Mouse (Mus musculus): Measurements from ENCODE around the gene Mmp8.

The Mmp8 gene

DNA sequence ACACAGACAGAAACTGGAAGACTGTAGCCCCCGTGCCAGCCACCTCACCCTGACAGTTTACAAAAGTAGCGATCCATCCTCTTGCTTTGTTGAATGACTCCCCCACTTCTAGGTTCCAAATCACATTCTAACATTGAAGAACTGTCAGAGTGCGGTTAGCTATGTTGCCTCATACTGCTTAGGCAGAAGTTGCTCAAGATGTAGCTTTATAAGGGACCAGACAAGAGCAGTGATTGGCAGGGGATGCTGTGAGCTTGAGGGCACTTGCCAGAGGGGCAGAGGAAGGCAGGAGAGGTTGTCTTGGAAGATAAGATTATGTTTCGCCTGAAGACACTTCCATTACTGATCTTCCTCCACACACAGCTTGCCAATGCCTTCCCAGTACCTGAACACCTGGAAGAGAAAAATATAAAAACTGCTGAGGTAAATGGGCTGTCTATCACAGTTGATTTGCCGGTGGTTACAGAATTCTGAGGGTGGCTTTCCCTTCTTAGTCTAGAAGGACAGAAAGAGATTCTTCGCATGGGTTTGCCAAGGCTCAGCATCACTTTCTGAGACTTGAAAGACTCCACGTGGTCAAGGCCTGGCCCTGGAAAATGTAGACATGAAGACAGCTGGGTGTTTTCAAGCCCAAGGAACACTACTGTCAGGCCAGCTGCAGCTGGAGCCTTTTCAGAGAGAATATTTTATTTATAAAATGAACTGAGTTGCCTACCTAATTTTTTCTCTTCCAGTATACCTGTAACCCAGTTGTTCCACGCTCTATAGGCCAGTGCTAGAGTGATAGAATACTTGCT, at the start of gene Mmp8:
Gene Mmp8 (plus strand): TSS at position 236 of the 797 bp plus-strand sequence.
- DNase-seq (ENCODE audit: low spot score) = no peak

DNA sequence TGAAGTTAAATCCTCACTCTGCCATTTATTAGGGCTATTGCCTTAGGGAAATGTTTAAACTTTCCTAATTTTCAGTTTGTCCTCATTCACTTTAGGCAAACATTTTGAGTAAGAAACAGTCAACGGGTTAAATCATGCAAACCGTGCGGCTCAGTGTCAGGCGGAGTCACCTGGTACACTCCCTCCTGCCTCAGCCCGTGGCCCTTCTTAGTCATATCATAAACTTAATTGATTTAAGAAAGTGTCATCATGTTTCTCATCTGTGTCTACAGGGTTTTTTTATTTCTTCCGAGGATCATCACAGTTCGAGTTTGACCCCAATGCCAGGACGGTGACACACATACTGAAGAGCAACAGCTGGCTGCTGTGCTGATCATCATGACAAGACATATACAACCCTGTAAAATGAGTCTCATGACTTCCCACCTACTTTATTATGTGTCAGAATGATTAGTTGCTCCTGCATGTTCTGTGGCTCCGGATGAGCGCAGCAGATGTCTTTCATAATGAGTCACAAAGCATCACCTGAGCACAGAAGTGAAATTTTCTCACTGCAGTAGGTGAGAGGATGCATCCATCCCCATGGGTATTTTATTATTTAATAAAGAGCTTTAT, 48.5 kb upstream of the Mmp8 start:
- no peak for DNase-seq (ENCODE audit: low spot score)

DNA sequence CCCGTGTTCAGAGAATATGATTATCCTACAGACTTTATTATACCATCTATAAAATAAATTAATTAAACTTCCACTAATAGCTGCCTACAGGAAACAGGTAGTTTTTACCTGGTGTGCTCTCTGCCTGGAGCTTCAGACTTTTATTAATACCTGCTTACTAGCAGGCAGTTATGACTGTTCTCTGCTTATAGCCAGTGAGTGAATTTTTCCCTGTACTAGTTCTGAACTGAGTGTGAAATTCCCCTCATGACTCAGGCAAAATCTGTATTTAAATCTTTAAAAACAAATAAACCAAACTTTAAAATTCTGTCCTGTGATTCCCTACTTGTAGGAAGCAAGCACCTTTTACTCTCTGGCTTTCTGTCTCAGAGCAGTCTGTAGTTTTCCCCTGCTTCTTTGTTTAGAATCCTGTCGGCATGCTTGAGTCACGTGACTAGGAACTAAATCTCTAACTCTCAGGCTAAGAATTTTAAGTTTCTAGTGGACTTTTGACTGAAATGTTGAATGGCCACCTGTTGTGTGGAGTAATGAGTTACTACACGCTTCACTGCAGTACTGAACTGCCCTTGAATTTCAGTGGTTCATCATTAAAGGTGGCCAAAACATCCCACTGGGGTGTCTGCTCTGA, 40.2 kb upstream of the Mmp8 start:
- DNase-seq (ENCODE audit: low spot score) = no peak

DNA sequence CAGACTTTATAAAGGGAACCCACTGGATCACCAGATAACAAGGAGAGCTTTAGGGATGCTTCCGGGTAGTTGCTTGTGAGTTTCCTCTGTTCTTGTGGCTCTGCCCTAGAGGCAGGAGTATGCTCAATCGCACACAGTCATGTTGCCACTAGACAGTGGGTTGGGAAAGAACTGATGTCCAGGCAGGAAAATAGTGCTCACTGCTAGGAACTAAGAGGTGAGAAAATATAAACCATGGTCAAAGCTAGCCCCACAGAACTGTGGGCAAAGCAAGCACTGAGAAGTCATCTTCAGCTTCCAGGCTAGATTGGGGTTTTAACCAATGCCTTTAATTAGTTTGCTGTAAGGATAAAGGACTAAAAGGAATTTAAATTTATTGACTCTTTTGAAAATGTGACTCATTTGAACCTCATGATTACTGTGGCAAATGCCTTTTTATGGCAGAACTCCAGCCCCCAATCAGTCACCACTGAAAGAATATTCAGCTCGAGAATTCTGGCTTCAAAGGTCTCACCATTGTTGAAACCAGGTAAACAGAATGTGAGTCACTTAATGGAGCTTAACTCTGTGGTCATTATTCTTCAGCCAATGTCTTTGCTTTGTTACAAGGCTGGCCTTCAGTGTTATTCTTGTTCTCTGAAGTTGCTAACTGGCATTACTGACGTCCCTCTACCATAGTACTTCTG, 31.9 kb upstream of the Mmp8 start:
- no peak for DNase-seq (ENCODE audit: low spot score)

DNA sequence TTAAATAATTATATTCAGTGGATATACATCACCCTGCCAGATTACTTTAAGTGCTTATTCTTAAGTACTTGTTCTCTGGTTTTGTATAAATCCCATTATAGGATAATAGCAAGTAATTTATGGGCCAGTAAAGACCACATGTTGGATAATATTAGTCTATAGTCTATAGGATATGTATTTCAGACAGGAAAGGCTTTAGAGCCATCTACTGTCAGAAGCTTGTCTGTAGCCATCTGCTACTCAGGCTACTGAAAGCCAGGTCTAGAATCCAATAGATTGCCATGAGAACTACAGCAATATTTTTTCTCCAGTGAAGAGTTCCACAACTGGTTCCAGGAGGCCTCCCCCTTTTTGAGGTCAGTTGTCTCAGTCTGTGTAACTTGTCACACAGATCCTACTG, 15.5 kb upstream of the Mmp8 start:
- no peak for DNase-seq (ENCODE audit: low spot score)

DNA sequence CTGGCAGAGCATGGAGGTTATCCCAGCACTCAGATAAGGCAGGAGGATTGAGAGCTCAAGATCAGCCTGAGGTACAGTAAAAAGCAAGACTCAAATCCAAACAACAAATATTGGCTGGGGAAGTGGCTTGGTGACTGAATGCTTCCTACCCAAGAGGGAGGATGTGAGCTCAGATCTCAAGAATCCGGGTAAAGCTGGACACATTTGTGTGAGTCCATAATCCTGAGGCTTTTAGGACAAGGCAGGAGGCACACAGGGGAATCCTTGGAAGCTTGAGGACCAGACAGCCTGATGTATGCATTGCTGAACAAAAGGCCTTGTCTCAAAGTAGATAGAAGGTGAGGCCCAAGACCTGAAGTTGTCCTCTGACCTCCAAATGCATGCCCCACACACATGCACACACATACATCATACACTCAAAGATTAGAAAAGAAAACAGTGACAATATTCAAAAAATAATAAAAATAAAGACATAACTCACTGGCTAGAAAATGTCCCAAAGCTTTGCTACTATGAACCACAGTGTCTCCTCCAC, 13.3 kb upstream of the Mmp8 start:
- no peak for DNase-seq (ENCODE audit: low spot score)

DNA sequence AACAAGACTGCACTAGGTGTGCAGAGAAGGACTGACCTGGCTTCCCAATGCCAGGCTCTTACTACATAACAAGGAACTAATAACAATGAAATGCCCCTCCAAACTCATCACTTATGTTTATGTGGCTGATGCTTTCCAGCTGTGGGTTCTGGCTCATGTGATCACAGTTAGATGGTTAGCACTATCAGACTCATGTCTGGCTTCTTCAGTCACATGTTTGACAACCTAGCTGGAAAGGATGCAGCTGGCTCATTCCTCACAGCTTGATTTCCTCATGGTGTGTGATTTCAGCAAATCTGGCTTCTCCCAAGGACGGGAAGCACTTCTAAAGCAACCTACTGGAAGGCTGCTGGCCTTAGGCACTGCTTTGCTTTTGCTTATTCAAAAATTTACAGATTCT, 12.8 kb upstream of the Mmp8 start:
- no peak for DNase-seq (ENCODE audit: low spot score)

DNA sequence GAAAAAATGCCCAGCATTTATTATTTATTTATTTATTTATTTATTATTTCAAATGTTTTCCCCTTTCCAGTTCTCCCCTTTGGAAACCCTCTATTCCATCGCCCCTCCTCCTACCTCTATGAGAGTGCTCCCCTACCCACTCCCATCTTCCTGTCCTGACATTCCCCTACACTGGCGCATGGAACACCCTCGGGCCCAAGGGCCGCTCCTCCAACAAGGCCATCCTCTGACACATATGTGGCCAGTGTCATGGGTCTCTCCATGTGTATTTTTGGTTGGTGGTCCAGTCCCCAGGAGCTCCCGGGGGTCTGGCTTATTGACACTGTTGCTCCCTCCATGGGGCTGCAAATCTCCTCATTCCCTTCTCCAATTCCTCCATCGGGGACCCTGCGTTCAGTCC, 12.3 kb upstream of the Mmp8 start:
- no peak for DNase-seq (ENCODE audit: low spot score)

DNA sequence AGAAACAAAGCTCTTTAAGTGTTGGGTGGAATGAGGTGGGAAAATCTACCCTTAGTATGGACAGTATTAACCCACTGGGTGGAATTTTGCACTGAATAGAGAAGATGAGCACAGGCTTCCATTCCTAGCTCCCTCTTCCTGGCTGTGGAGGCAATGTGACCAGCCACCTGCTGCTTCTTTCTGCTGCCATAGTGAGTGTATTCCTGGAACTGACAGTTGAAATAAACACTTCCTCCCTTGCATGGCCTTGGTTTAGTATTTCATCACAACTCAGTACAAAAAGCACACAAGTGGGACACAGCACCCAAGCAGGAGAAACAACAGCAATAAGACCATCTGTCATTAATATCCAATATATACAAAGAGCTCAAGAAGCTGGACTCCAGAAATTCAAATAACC, 6.3 kb upstream of the Mmp8 start:
- DNase-seq (ENCODE audit: low spot score) = no peak

DNA sequence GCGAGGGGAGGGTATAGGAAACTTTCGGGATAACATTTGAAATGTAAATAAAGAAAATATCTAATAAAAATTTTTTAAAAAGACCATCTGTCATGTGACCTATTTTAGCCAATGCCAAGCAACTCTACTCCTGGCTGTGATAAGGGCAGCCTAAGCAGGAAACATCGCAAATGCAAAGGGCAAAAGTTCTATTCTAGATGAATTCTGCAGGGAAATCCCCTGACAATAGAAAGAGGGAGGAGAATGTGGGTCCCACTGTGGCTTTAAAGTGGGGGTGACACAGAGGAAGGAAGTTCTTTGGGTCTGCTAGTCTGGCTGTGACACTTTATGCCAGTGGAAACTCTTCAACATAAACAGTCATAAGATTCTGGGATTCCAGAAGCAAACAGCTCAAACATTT, 4.7 kb upstream of the Mmp8 start:
- no peak for DNase-seq (ENCODE audit: low spot score)

DNA sequence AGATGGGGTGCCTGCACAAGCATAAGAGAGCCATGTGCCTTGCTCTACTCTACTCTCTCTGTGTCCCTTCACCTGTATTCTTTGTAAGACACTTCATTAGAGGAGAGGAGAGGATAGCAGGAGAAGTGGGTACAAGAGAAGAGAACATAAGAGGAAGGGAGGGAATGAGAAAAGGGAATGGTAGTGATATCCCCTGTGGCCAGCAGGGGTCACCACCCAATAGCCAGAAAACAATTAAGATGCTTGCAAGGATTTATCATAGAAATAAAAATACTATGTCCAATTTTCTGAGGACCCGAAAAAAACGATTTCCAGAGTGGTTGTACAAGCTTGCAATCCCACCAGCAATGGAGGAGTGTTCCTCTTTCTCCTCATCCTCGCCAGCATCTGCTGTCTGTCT, 3.9 kb upstream of the Mmp8 start:
- no peak for DNase-seq (ENCODE audit: low spot score)

DNA sequence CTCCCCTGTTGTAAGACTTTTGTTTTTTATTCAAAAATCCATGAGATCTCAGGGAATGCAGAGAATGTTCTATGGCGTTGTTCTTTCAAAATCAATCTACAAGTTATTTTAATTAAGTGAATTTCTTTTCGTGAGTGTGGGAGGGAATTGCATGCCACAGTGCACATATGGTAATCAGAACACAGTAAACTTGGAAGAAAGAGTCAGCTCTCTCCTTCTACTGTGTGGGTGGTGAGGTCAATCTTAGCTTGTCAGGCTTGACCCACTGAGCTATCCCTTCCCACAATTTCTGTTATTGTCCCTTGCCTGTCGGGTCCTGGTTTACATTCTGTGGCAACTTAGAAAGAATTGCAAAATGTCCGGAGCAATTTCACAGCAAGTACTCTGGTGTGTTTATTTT, 1.8 kb downstream of the Mmp8 start:
- DNase-seq (ENCODE audit: low spot score) = no peak

DNA sequence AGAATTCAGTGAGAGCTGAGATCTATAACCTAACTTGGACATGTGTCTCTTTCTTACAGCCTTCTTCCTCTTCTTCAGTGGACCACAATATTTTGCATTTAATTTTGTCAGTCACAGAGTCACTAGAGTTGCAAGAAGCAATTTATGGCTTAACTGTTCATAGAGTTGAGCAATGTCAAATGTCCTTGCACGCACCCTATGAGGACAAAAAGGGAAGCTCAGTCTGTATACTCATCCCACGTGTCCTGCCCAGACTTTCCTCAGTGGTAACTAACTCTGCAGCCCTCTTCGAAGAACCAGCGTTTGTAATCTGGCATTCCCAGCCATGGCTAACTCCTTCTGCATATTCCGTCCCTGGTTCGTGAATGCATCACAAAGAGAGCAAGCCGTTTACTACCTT, 9.1 kb downstream of the Mmp8 start:
- no peak for DNase-seq (ENCODE audit: low spot score)

DNA sequence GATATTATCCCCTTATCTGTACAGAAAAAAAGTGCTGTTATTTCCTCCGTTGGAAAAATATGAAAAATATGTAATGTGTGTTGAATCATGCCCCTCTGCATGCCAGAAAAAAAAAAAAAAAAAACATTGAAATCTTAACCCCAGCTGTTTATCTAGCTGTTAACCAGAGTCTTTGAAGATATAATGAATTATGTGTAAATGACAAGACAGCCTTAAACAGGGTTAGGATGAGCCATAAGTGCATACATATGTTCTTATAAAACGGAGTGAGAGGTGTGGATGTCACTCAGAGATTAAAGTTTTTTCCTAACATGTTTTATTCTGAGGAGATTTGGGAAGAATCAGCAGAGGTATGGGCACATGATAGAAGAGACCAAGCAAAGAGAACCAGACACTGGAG, 9.7 kb downstream of the Mmp8 start:
- no peak for DNase-seq (ENCODE audit: low spot score)

DNA sequence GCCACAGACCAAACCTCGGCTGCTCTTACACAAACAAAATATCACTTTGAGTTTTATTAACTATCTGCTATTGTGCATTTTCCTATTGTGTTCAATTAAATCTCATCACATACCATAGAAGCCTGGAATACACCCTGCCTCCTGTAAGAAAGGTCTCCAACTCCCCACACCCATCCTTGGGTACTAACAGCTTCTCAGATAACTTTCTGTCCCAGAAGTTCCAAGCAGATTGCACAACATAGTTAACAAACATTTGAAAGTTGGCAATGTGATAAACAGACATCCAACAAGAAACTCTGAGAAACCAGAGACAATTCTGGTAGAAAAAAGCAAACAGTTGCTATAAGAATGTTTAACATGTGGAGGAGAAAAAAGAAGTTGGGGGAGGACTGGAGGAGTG, 12.2 kb downstream of the Mmp8 start:
- no peak for DNase-seq (ENCODE audit: low spot score)

DNA sequence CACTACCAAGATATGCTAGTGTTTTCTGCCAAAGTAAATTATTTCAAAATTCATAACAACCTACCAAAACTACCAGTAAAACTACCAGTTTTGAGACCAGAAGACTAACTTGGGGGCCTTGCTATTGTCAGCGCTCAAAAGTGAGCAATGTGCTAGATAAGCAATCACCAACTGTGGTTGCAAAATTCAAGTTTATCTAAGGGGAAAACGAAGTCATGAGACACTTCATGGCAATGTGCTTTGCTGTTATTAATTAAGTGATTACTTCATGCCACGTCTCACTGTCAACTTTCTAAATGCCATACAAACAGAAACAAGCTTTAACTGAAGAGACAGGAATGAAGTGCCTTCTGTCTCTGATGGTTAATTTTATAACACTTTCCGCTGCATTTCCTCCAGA, 12.9 kb downstream of the Mmp8 start, which contains the start of gene Mmp27:
Gene Mmp27 (plus strand): TSS at position 235 of the 400 bp plus-strand sequence.
- DNase-seq (ENCODE audit: low spot score) = no peak

DNA sequence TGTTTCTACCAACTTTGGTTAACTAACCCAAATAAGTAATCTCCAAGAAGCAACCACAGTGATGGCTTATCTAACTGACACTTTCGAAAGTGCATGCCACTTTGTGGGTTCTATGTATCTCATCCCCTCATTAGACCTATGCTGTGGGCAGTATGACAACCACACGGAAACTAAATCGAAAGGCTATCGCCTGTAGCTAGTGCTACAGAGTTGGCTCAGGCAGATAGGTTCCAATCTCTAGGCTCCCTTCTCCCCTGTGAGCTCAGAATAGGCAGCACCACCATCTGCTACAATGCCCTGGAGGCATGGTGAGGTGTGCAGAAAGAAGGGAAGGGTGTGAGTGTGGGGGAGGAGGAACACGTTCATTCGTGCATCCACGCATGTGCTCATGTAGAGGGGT, 13.9 kb downstream of the Mmp8 start:
- DNase-seq (ENCODE audit: low spot score) = no peak

DNA sequence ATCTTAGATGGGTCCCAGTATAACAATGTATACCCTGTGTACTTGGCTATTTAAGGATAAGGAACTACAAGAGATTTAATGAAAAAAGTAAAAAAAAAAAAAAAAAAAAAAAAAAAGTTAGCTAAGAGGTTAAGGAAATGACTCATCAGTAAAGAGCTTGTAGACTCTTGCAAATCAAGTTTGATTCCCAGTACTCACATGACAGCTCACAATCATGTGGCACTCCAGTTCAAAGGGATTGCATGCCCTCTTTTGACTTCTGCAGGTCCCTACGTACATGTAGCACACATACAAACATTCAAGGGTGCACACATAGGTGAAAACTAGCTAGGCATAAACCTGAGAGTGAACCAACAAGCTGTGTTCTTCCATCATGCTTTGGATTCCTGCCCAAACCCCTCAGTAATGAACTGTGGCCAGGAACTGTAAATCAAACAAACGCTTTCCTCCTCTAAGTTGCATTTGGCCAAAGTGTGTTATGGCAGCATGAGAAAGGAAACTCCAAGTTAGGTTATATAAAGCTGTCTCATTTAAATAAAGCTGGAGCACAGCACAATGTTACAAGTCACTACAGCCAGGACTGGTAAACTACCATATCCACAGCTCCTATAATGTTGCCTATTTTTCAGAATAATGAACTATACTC, 14.5 kb downstream of the Mmp8 start:
- no peak for DNase-seq (ENCODE audit: low spot score)

DNA sequence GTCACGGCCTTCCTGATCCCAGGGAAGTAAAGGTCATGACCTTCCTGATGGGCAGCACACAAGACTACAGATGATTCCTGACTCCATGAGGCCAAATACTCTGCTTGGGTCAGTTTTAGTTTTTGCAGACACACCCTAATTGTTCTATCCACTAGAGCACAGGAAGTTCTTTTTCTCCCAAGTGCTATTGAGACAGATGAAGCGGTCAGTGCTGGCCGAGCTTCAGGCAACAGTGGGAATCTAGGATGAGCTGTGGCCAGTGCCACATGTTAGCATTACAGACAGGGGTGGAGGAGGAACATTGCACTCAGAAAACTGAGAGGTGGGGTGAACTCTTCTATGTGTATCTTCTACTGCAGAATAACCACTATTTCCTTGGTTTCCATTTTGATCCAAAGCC, 17.3 kb downstream of the Mmp8 start:
- DNase-seq (ENCODE audit: low spot score) = no peak

DNA sequence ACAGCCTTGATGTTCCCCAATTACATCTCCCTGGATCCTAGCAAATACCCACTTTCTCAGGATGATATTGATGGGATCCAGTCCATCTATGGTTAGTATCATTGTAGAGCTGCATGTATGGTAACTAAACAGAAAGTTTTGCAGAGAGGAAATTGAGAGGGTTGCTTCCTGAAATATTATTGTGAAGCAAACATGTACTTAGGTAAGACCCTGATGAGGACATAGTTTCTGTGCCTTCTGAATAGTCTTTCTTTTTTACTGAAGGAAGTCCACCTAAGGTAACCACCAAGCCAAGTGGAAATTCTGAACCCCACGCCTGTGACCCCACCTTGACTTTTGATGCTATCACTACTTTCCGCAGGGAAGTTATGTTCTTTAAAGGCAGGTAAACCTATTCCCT, 19.1 kb downstream of the Mmp8 start:
- DNase-seq (ENCODE audit: low spot score) = no peak

DNA sequence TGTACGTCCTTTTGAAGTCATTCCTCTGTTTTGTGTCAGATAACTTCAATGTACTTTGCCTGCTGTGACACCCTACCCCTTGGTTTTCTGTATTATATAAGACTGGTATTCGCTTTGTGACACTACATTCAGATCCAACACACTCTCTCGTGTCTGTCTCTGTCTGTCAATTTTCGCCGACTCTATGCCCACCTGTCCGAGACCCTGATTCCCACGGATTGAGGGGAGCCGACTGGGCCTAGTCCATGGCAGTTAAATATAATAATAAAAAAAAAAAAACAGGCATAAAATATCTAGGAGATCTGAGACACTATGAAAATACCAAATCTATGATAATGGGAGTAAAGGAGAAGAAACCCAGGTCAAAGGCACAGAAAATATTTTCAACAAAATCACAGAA, 31.8 kb downstream of the Mmp8 start:
- DNase-seq (ENCODE audit: low spot score) = no peak

DNA sequence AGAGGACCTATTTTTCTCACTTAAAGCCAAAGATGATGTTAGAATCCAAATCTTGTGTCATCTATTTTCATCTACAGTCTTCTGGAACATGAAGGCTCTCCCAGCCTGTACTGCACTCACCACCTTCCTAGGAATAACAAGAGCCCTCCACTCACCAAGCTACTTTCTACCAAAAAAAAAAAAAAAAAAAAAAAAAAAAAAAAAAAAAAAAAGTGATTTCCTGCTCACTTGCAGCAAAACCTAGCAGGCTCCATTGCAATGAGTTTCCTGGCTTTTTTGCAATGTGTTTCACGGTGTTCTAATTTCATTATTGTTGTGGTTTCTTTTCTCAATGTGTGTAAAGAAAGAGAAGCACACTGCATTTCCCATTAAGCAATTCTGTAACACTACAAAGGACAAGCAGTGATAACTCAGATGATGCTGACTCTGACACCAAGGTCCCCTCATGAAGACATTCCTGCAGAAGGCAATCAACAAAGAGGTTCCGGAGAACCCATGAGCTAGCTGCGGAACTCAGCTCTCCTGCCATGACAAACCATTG, 35.1 kb downstream of the Mmp8 start:
- no peak for DNase-seq (ENCODE audit: low spot score)
